Mouse (Mus musculus) erythroblast, embryonic 14.5 days (primary cell): Measurements from ENCODE around the gene Frmd4a. TPM values are rescaled to one million over a fixed set of nuclear protein-coding genes. Genes with fewer than 3 reads are reported as not detected.

Source experiments
- H3K27me3 ChIP-seq: 2 replicates; pipeline ENCODE4 v1.6.1; 2012; ENCODE audit warnings: inconsistent platforms; ENCODE audit not compliant: control insufficient read depth
- H3K36me3 ChIP-seq: 2 replicates; pipeline ENCODE4 v1.6.1; 2012; ENCODE audit warnings: mild to moderate bottlenecking, inconsistent platforms; ENCODE audit not compliant: control insufficient read depth
- H3K4me1 ChIP-seq: 2 replicates; pipeline ENCODE4 v1.6.1; 2012; ENCODE audit warnings: inconsistent platforms; ENCODE audit not compliant: control insufficient read depth
- H3K4me3 ChIP-seq: replicated peaks from 2 replicates; pipeline ENCODE3; 2012; ENCODE audit warnings: moderate library complexity, mild to moderate bottlenecking, inconsistent platforms
- H3K9me3 ChIP-seq: 2 replicates; pipeline ENCODE4 v1.6.1; 2012; ENCODE audit warnings: low read length, inconsistent platforms, mixed read lengths; ENCODE audit not compliant: control insufficient read depth
- GATA1 ChIP-seq: IDR thresholded peaks from 2 replicates; pipeline ENCODE4 v1.6.1; 2012; ENCODE audit warnings: low read length, inconsistent platforms, mixed read lengths
- TAL1 ChIP-seq: IDR thresholded peaks from 3 replicates; pipeline ENCODE4 v1.6.1; 2012; ENCODE audit warnings: low read length, inconsistent platforms, mixed read lengths
- polyA plus RNA-seq: library from polyadenylated mRNA; stranded (reverse); fragments of >175 nt; gene quantifications from 2 replicates; pipeline ENCODE4 v1.2.3, GENCODE M21; 2012

Gene Frmd4a
- polyA plus RNA-seq, 1 experiment = 5.0 TPM

DNA sequence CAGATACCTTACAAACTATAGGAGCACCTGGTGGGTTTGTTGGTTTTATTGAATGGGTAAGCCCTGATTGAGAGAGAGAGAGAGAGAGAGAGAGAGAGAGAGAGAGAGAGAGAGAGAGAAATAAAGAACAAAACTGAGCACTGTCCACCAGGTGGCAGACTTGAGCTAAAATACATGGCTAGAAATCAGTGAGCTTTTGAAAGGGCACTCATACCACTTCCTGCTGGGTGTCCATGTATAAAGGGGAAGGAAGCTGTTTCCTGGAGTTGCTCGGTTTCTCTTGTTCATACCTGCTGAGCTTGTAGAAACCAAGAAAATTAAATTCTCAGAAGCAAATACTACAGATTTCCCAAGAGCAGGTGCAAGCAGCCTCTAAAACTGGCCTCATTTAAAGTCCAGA, 481.7 kb downstream of the Frmd4a start:
- Histone ChIP-seq H3K36me3 (no peaks in the 10 kb centered on the region), H3K9me3 (no peaks in the 10 kb centered on the region), H3K27me3 (no peaks in the 10 kb centered on the region), H3K4me1 (peaks cover 10% of the 10 kb centered on the region), H3K4me3 (no peak overlapping the region)
- TF ChIP-seq TAL1 (no peak), GATA1 (no peak)

DNA sequence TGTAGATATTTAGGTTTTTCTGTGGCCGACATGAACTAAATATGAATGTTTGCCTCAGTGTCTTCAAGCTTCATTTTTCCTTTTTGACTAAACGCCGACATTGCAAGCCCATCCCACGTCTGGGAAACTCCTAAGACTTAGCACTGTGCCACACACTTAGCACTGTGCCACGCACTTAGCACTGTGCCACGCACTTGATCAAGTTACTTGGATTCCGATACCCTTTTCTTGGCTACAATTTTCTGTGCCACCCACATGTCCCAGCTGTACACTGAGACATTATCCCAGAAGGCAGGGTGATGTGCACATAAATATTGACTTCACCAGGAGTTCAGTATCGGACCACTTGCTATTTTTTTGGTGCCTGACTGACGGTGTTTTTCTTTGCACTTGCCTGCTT, 482.4 kb downstream of the Frmd4a start:
- no peak for TF ChIP-seq GATA1
- no peak for TF ChIP-seq TAL1
- Histone ChIP-seq H3K27me3 (no peaks in the 10 kb centered on the region), H3K9me3 (no peaks in the 10 kb centered on the region), H3K4me3 (no peak overlapping the region), H3K36me3 (no peaks in the 10 kb centered on the region), H3K4me1 (peaks cover 4% of the 10 kb centered on the region)

DNA sequence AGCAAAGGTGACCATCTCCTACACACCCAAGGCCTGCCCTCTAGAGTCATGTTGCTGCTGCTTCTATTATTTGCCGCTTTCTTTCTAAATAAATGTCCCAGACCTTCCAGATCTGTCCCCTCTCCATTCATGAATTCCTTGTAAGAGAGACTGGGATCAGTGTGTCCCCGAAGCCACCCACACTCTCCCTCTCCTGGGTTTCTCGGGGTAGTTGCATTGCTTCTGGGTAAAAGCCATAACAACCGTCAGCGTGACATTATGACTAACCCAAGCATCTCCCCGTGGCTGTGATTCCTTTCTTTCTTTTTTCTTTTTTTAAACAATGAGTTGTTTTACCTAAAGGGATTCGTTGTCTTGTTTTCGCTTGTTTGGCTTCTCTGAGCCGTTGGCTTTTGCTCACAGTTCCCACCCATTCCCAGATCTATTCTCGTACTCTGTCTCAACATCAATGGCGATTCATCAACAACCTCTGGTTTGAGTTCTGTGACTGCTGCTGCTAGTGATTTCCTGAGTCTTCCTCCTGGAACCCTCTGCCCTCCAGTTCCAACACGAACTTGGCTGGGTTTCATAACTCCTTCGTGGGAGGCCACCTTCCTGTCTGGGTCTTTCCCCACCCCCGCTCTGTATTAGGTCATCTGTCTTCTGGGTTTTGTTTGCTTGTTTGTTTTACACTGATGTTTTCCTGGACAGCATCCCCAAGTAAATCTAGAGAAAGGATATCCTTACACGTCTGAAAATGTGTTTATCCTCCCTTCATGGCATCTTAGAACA, 483.9 kb downstream of the Frmd4a start:
- H3K9me3 ChIP-seq = no peaks in the 10 kb centered on the region
- H3K4me3 ChIP-seq = no peak overlapping the region
- H3K27me3 ChIP-seq = no peaks in the 10 kb centered on the region
- TF ChIP-seq GATA1 (no peak), TAL1 (no peak)
- no peaks in the 10 kb centered on the region for H3K36me3 ChIP-seq
- no peaks in the 10 kb centered on the region for H3K4me1 ChIP-seq

DNA sequence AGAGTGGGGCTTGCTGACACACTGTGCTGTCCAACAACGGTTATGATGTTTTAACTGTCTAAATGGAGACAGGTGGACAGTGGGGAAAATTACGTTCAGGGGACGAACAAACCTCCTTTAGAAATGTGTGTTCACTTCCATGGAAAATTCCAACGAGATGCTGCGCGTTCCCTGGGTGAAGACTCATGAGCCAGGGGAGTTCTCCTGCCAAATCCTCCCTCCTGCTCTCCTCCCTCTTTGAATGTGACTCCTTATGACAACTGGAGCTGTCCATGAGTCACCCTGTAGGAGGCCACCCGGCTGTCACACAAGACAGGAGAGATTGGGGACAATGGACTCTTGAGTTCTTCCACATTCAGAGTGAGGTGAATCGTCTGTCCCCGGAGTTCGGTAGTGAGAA, 486.9 kb downstream of the Frmd4a start:
- Histone ChIP-seq H3K36me3 (no peaks in the 10 kb centered on the region), H3K4me3 (no peak overlapping the region), H3K27me3 (no peaks in the 10 kb centered on the region), H3K9me3 (no peaks in the 10 kb centered on the region), H3K4me1 (no peaks in the 10 kb centered on the region; the same call in 1 of the 2 replicates)
- no peak for TF ChIP-seq GATA1
- no peak for TF ChIP-seq TAL1

DNA sequence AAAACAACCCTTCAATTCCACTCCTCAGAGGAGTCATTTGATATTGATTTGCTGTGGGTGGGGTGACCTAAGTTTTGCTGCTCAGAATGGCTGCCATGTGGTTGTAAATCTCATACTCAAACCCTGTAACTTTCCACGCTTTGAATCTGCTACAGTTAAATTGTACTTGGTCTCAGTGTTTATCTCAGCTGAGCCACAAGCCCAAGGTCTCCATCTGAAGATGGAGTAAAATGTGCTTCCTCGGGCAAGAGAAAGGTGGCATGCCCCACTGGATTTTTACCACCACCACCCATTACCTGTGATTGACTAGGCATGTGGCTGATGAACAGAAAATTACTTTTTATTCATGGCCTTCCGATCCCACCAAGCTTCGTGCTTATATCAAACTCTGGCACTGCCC, 488.2 kb downstream of the Frmd4a start:
- no peak for TF ChIP-seq TAL1
- Histone ChIP-seq H3K9me3 (no peaks in the 10 kb centered on the region), H3K4me1 (no peaks in the 10 kb centered on the region; the same call in 1 of the 2 replicates), H3K36me3 (no peaks in the 10 kb centered on the region), H3K4me3 (no peak overlapping the region), H3K27me3 (no peaks in the 10 kb centered on the region)

DNA sequence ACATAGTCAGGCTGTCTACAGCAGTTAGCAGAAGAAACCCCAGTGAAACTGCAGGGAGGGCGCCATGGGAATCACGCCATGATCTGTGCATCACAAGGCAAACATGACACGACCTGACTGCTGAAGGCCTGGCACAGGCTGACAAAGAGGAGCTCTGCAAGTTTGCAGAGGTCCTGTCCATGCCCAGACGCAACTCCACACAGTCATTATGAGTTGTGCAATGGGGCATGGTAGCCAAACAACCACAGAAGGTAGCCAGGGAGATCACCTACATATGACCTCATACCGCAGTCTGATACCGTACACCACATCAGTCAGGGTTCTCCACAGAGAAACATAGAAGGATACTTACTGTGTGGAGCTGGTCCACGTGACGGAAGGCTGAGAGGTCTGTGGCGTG, 489.1 kb downstream of the Frmd4a start:
- no peaks in the 10 kb centered on the region; the same call in 1 of the 2 replicates for H3K4me1 ChIP-seq
- no peak for TF ChIP-seq TAL1
- TF ChIP-seq GATA1 = no peak
- H3K36me3 ChIP-seq = no peaks in the 10 kb centered on the region
- H3K4me3 ChIP-seq = no peak overlapping the region
- H3K27me3 ChIP-seq = no peaks in the 10 kb centered on the region
- no peaks in the 10 kb centered on the region for H3K9me3 ChIP-seq

DNA sequence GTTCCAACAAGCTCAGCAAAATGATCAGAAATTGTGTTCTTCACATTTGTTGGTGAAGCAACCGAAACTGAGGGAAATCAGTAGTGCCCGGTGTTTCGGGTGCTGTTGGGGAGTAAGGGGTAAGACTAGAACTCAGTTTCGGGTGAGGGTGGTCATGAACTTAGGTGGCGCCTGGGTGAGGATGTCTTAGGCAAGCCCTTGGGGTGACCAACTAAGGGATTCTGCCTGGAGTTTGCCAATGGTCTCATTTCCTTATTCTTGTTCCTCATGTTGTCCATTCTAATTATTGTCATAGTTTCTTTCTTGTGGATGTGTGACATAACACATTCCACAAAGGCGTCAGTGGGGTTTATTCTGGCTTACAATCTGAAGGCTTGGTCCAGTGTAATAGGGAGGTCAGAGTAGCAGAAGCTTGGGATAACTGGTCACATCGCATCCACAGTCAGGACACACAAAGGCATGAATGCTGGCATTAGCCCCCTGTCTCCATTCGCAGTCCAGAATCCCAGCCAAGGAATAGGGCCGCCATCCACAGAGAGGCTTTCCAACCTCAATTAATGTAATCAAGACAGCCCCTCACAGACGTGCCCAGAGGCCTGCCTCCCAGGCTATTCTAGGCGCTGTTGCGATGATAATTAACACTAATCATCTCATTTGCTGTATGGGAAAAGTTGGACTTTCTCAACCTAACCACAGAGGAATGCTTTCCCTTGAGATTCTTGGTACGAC, 490.5 kb downstream of the Frmd4a start:
- Histone ChIP-seq H3K4me1 (no peaks in the 10 kb centered on the region; the same call in 1 of the 2 replicates), H3K9me3 (no peaks in the 10 kb centered on the region), H3K27me3 (no peaks in the 10 kb centered on the region), H3K4me3 (no peak overlapping the region), H3K36me3 (no peaks in the 10 kb centered on the region)
- TF ChIP-seq TAL1 = no peak
- TF ChIP-seq GATA1 = no peak

DNA sequence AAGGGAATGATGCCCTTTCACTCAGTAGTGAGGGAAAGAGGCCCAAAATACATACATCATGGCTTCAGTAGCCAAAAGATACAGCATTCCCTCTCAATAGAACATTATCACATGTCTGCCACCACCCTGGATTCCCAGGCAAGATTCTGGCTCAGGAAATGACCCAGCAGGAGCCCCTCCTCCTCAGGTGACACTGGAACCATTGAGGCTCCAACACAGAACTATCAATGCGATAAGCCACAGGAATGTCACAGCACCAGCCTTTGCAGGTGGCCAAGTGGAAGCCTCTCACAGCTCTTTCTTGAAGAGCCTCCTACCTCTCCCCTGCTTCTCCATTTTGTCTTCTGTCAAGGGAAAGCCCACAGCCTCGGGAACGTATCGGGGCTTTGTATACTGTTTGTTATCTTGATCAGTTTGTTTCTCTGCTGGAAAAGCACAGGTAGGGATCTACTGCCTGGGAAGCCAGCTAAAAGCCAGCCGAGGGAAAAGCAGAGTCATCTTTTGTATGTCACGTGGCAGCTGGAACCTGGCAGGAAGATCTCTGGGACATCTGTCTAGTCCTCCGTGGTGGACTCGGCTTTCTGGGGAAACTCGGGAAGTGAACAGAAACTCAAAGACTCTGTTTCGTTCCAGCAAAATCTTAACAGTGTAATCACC, 491.6 kb downstream of the Frmd4a start:
- TF ChIP-seq TAL1 = no peak
- TF ChIP-seq GATA1 = no peak
- Histone ChIP-seq H3K4me1 (no peaks in the 10 kb centered on the region; the same call in 1 of the 2 replicates), H3K36me3 (no peaks in the 10 kb centered on the region), H3K9me3 (no peaks in the 10 kb centered on the region), H3K4me3 (no peak overlapping the region), H3K27me3 (no peaks in the 10 kb centered on the region)

DNA sequence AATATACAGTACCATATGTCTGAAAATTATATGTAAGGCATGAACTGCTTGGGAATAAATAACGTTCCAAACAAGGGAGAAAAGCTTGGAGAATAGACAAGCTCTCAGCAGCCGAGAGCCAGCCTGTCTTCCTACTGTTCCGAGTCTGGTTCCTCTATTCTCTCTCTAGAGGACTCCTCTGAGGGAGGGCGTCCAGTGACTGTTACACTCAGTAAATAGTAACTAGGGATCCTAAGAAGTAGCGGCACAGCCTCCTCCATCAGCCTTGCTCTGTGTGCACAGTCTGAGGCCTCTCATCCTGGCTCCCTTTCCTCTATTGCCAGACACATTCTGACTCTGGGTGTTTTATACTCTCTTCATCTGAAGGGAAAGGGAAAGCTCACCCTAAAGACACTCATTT, 492.2 kb downstream of the Frmd4a start:
- no peak for TF ChIP-seq GATA1
- TF ChIP-seq TAL1 = no peak
- Histone ChIP-seq H3K27me3 (no peaks in the 10 kb centered on the region), H3K9me3 (no peaks in the 10 kb centered on the region), H3K4me3 (no peak overlapping the region), H3K4me1 (no peaks in the 10 kb centered on the region; the same call in 1 of the 2 replicates), H3K36me3 (no peaks in the 10 kb centered on the region)
